Mouse (Mus musculus): ENCODE data around the gene Igf1r.

Igf1r gene

GRCm38 (mm10) chr7:67952777-67953700, at the start of gene Igf1r:
Gene Igf1r, plus strand, starts transcription at chr7:67952827.
- DNase-seq: peak; percentile 41

DNA sequence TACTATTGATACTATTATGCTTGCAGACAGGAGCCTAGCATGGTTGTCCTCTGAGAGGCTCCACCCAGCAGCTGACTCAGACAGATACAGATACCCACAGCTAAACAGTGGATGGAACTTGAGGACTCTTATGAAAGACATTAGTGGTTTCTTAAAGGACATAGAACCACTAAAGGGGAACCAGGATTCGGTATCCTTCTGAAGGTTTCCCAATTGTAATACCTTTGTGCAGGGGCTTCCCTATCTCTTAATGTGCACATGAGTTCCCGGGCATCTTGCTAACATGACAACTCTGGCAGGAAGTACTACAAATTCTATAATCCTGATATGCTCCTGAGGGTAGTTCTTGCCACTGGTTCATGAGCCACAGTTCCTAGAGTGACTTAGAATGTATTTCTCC, 46.3 kb upstream of the Igf1r start:
- no peak for DNase-seq

GRCm38 (mm10) chr7:67907786-67908400, 44.7 kb upstream of the Igf1r start:
- DNase-seq: no peak

GRCm38 (mm10) chr7:67910528-67910927, 42.1 kb upstream of the Igf1r start:
- no peak for DNase-seq

DNA sequence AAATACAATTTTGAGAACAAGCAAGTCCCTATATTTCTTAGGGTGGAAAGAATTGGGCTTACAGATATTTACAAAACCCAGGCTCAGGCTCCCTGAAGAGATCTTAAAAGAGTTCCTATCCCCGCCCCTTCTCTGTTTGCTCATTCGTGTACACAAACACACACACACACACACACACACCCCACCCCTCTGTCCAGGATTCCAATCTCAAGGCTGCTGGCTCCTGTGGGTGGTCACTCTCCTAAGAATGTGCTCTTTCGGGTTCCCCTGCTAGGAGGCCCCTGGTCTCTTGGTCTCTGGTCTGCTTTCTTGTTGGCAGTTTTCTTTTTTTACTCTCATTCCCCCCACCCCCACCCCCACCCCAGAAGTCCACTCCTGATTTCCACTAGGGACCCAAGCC, 41.7 kb upstream of the Igf1r start:
- no peak for DNase-seq

- no peak for DNase-seq
Measured at GRCm38 (mm10) chr7:67911841-67912240, 40.8 kb upstream of the Igf1r start.

- no peak for DNase-seq
Measured at GRCm38 (mm10) chr7:67916960-67917359, 35.7 kb upstream of the Igf1r start.

GRCm38 (mm10) chr7:67917753-67918152, 34.9 kb upstream of the Igf1r start:
- DNase-seq: peak; percentile 81

DNA sequence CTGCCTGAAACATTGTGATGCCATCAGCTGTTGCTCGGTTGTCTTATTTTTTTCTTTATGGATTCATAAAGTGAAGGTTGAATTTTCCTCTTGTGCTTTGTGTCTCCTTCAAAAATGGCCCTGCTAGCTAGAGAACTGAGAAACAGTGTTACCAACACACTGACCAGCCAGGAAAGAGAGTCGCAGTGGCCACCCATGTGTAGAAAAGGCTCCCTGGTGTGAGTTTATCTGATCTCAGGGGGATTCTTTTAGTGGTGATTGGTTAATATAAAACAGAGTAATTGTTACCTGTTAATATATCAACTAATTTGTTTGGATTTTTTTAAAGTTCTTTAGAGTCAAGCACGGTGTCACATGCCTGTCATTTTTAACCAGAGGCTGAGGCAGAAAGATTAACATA, 33.2 kb upstream of the Igf1r start:
- DNase-seq: no peak

DNA sequence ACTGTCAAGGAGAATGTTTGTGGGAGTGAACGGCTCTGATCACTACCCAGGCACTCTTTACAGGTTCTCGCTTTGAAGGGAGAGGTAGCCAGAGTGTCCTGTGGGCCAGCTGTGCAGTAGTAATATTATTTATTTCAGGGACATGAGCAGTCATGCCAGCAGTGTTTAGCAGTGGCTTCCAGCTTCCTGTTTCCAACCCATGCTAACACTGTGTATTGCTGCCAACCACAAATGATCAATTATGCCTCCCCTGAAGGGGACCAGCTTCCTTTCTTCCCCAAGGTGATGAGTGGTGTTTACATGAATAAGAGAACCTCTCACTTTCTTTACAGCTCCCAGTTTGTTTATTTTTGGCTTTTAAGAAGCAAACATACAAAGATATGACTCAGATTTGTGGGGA, 28.4 kb upstream of the Igf1r start:
- no peak for DNase-seq

DNA sequence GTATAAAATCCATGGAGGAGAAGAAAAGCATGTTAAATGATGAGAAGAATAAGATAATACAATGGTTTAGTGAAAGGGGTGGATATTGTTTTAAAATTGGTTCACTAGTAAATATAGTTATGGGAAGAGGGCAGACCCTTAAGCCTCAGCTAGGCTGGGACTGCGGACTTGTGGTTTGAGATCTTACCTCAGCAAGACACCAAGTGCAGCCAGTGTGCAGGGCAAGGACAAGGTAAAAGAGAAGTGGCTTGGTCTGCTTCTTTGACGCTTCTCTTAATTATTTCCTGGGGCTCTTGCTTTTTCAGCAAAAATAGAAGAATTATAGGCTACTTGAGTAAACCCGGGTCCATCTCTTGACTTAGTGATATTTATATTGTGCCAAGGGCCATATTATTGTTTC, 22.5 kb upstream of the Igf1r start:
- no peak for DNase-seq

DNA sequence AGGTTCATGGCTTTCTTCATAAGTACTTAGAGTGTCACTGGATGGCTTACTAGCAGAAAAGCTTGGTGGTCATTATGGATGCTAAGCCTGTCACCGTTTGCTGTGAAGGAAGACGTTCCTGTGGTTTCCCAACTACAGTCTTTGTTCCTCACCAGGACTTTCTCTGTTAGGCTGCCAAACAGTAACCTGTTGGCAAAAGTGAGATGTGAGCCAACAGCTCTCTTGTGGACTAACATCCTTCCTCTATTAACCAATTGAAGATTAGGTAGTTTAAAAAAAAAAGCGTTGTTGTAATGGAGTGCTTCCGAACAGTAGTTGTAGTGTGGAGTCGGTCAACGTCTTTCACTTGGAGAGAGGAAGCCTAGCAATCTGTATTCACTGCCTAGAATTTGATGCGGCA, 15.8 kb upstream of the Igf1r start:
- no peak for DNase-seq

- no peak for DNase-seq
Measured at GRCm38 (mm10) chr7:67943805-67944204, 8.8 kb upstream of the Igf1r start.

DNA sequence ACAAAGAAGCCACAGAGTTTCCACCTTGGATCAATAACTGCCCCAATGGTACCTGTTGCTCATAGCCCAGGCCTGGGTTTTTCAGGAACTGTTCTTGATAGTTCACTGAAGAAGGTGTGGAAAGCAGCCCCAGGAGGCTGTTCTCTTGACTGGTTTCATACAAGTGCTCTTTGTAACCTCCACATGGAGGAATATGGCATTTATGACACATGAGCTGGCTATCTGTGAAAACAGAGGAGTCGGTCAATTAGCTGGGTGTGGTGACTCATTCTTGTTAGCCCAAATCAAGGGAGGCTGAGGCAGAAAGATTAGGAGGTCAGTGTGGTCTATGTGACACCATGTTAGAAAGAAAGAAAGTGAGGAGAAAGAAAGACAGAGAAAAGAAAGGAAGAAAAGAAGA, 5.7 kb upstream of the Igf1r start:
- DNase-seq: no peak

- no peak for DNase-seq
Measured at GRCm38 (mm10) chr7:67950346-67950814, 2.2 kb upstream of the Igf1r start.

DNA sequence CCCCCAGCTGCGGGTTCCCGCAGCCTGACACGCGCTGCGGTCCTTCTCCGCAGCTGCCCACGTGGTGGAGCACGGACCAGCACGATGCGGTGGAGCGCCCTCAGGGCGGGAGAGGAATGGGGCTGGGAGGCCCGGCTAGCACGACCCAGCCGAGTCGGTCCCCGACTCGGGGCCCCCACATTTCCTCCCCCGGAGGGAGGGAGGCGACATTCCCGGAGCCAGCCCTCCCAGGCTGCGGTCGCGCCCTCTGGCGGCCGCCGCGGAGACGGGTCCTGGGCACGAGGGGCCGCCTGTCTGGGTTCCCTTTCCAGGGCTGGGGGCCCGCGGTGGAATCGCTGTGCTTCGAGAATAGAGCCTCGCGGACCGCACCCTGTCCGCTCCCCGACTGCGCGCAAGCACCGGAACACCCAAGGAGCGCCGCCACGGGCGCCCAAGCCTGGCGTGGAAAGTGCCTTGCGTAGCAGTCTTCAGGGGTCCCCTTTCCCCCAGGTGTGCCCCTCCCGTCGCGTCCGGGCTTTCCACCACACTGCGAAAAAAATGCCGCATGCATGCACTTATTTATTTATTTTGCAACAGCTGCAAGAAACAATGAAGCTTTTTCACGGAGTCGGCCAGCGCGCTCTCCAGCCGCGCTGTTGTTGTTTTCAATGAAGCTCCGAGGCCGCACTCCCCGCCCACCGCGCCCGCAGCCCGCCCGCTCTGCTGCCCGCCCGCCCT, 1.7 kb upstream of the Igf1r start:
- DNase-seq: peak; percentile 75

DNA sequence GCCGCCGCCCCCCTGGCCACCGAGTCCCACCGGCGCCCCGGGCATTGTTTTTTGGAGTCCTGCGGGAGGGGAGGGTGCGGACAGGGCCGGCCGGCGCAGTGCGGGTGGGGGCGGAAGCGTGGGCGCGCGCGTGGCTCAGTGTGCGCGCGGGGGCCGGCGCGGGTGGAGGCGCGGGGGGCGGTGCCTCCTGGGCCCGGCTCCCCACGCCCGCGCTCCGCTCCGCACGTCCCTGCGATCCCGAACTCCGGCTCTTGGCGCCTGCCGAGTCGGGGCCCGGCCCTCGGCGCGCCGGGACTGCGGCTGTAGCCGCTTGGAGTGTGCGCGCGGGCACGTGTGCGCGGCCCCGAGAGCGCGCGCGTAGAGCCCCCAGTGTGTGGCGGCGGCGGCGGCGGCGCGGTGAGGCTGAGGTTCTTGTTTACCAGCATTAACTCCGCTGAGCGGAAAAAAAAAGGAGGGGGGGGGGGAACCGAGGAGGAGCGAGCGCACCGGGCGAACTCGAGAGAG, 1.0 kb upstream of the Igf1r start:
- DNase-seq: peak; percentile 92

DNA sequence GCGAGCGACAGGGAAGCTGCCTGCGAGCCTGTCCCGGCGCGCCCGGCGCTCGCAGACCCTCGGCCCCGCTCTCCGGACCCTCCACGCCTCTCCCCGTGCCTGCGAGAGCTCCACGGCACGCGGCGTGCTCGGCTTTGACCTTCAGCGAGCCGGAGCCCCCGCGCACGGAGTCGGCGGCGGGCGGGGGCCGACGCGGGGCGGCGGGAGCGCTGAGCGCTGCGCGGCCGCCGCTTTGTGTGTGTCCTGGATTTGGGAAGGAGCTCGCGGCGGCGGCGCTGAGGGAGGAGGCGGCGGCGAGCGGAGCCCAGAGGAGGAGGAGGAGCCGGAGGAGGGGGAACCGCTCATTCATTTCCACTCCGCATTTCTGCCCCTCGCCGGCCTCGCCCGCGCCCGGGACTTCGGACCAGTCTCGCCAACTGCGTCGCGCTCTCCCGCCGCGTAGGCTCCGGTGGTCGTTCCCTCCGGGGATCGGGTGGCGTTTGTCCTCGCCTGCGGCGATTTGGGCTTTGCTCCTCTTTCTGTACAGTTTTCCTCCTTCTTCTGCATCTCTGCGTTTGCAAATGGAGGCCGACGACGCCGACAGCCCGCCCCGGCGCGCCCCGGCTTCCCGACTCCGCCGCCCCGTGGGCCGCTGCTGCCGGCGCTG, 468 bp upstream of the Igf1r start:
- peak; percentile 82 for DNase-seq

GRCm38 (mm10) chr7:67953764-67954242, 1.2 kb downstream of the Igf1r start:
- peak; percentile 27 for DNase-seq

DNA sequence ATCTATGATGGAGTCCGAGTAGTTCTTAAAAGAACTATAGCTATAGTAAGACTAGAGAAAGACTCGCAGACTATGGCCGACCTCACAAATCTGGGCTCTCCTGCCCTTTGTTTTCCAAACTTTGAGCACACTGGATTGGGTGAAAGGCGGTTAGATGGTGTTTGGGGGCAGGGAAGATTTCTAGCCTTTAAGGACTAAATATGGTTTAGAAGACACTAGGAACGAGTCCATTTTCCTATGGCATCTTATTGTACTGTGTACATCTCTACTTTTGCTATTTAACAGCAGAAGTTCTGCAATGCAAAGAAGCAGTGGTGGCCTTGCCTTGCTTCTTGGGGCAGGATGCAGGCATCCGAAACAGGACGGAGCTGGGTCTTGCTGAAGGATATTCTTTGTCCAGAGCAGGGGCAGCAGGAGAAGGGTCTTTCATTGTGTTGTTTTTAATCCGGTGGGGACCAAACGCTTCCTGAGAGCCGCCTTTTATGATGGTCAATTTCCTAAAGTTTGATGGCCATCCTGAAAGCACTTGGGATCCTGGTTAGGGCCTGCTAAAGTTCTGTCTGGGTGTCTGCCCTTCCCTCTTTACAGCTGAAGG, 2.1 kb downstream of the Igf1r start:
- no peak for DNase-seq

DNA sequence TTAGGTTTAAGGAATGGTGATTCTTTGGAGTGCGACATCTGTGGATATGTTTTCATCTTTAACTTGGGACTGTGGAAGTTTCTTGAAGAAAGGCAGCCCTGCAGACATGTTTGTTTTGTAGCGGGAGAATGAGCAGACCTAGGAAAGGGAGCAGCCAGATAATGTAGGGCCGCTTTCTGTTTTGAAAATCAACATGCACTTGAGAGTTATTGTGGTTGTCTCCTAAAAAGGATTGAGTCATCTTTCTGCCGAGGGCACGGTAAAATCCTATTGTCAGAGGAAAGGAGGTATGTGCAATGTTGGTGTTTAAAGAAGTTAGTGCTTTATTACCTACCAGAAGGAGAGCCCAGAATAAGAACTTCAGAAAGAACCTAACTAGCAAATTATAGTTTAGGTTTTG, 2.6 kb downstream of the Igf1r start:
- no peak for DNase-seq

DNA sequence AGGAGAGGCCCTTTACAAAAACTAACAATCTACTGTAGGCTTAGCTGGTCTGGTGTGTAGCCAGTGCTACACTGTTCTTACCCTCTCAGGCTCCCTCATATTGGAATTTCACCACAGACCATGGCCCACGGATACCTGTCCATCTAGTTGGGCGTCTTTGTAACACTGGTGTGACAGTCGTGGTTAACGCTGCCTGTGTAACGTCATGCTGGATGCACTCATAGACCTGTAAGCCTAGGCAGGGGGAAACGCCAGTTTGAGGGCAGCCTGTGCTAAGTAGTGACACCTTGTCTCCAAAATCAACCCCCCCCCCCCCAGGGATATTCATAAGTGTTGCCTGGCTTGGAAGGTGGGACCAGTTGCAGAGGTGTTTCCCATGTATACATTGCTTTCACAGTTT, 4.7 kb downstream of the Igf1r start:
- DNase-seq: no peak

Measured in kidney, adult 11 months (tissue).